Mouse (Mus musculus) heart, postnatal 25 days (tissue): Measurements from ENCODE around the gene Rapgef5. TPM values are rescaled to one million over a fixed set of nuclear protein-coding genes. Genes with fewer than 3 reads are reported as not detected.
"Not testable (repeated sequence)": the region's sequence is repeated elsewhere in the genome, so short reads cannot be mapped to it uniquely, and the experiment has no call there.

ENCODE experiments used
- DNase-seq: peaks from one replicate; pipeline ENCODE4 v3.0.0; 2022; ENCODE audit warnings: low spot score
- intact Hi-C: fragments of 180-260 bp; cut with DNase I; formaldehyde crosslinking; loops from one replicate; pipeline ENCODE4 v1.15.1; 2025
- total RNA-seq, 2 experiments: library from RNA; stranded (reverse); gene quantifications; 2 replicates each; pipeline ENCODE4 v1.2.3; 2021

Gene Rapgef5
- total RNA-seq, 2 experiments from 2014 or later, result 31.7 to 37.9 TPM

DNA sequence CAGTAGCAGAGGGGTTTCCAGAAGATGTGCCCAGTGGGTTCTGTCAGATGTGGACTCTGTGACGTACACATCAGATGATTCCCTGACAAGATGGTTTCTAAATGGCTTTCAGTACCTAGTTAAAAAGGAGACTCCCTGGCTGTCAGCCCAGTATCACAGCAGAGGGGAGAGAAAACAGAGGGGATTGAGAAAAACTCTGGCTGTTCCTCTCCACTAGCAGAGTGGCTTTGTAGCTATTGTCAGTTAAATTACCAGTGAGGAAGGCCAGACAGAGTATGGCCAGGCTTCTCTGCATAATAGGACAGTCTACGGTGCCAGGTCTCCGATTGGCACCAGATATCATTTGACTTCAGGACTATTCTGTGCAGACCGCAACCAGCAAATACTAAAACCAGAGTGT, 279.0 kb downstream of the Rapgef5 start:
- intact Hi-C loops, result no loop called here

DNA sequence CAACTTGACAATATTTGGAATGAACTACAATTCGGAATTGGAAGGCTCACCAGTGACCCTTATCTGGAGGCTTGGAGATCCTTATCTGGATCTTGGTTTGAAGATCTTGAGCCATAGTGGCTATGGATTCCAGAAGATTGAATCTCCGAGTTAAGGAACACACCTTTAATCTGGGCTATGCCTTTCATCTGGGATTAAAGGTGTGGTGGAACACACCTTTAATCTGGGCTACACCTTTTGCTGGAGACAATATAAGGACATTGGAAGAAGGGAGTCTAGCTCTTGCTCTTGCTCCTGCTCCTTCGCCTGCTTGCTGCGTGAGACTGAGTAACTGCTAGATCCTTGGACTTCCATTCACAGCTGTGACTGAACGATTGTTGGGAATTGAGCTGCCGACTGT, 287.7 kb downstream of the Rapgef5 start, which contains the start of gene Cdca7l:
TSS of gene Cdca7l (plus strand) at position 301 of the 400 bp plus-strand sequence.
- DNase-seq, intact Hi-C loops: not testable (repeated sequence)

More for the DNA sequence above, 279.0 kb downstream of the Rapgef5 start:
- DNase-seq, result no peak

DNA sequence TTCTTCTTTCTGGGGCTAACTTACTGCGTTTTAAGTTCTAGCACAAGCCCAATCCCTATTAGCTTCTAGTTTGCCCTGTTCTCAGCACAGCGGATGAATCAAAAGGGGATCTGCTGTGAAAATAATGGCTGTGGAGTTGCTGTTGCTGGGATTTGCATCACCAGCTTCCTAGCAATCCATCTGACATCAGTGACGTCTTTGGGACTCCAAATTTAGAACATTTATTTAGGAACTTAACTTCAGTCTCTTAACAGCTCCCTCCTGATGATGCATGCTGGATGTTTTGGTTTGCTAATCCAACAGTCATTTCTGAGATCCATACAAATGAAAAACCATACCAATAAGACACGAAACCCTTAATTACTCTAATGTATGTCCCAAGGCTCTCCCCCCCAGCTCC, 289.3 kb downstream of the Rapgef5 start:
- no peak for DNase-seq
- intact Hi-C loops, result no loop called here

DNA sequence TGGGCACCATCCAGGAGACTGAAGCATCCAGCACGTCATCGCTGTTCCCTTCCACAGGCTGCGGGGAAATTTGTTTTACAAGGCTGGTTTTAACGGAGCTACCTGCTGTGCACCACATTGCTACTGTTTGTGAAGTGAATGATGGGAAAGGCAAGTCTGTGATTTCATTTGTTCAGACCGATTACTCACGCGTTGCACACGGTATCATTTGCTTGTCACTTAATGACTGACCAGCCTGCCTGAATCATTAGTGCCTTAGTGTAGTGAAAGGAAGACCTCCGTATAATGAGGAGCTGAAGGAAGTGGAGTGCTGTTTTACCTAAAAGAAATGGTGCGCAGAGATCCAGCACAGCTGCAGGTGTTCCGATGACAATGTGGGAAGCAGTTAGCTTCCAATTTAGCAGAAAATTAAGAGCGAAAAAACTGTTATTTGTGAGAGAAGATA, 289.8 kb downstream of the Rapgef5 start:
- intact Hi-C loops, result no loop called here
- no peak for DNase-seq

DNA sequence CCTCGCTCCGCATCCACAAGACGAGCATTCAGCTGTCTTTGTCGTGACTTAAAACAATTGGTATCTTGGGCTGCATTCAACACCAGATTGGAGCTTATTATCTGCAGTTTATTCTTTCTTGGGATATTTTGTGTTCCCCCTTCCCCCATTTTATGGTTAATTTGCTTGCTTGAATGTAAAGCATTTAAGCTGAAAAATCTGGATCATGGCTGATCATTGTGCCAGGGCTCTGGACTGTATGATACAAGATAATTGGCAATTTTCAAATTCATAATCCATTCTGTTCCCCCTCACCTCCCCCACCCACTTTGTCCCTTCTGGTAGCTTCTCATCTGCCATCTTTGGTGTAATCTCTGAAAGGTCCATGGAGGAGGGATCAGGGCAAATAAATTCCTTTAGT, 290.2 kb downstream of the Rapgef5 start:
- DNase-seq, result no peak
- intact Hi-C loops, result no loop called here

DNA sequence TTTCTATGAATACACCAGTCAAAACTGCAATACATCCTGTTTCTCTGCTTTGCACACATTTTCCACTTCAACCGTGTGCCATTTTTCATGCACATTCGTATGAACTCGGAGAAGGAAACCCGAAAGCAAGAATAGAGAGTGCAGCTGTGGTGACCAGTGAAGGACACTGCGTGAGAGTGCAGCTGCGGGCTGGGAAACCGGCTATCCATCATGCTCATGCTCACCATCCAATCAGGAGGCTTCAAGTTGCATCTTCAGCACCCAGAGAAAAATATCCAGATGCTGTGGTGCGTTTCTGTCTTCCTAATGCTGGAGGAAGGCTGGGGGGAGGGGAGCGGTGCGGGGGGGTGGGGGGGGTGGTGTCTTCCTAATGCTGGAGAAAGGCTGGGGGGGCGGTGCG, 291.4 kb downstream of the Rapgef5 start:
- DNase-seq, result no peak
- intact Hi-C loops, result no loop called here

DNA sequence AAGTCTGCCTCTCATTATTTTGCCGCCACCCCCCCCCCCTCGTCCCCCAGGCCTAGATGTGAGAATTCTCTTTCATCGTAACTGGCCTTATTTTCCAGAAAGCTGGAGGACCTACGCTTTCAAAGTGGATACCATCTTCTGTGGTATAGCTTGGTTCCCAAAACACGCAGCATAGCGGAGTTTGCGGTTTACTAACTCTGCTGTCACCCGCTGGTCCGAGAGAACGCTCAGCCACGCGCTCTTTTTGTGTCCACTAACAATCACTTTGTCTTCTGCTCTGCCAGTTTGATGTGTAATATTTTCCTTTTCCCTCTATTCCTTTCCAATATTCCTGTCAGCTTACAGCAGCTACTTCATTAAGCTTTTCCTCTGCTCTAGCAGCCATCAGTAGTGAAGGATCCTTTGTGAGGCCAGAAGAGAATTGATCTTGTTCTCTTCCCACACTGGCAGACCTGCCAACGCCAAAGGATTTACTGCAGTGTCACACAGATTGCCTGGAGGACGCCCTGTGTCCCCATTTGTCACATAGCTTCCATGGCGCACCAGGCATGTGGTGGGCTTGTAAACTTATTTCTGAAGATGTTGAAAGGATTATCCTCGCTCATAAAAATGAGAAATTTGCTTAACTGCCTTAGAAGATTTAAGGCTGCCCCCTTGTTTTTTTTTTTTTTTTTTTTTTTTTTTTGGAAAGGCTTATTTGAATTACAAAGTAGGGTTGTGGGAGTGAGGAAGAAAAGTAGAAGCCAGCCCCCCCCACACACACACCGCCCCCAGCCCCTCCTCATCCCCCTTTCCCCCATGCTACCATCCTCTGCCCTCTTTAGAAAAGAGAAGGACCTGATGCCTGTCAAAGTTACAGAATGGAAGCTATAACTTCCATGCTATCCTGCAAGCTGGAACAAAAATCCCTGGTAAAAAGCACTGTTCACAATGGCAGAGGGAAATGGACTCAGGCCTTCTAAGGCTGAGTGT, 292.4 kb downstream of the Rapgef5 start:
- intact Hi-C loops, result no loop called here
- no peak for DNase-seq
